Mouse (Mus musculus): ENCODE data around the gene Bend7. TPM values are rescaled to one million over a fixed set of nuclear protein-coding genes. Genes with fewer than 3 reads are reported as not detected.

The Bend7 gene
- polyA plus RNA-seq (2014; fragmentation: Nextera tagmentation; extraction: Ambion mirVana): 2.4 and 3.4 TPM in 2 replicates

- ATAC-seq (replicated peaks; ENCODE audit: low FRiP score): peak; percentile 75
- Histone ChIP-seq H3K27me3 (ENCODE audit: control insufficient read depth, insufficient read depth, low read length) (peaks cover 4% of the 10 kb centered on the region; the same call in 1 of the 2 replicates), H3K9ac (ENCODE audit: low read length) (peak within 1 kb of the TSS; percentile 78), H3K27ac (ENCODE audit: low read depth, low read length) (no peak within 1 kb of the TSS), H3K9me3 (ENCODE audit: control insufficient read depth, low read length) (no peaks in the 10 kb centered on the region), H3K36me3 (ENCODE audit: control insufficient read depth, insufficient read depth, low read length) (no peaks in the 10 kb centered on the region), H3K4me1 (replicated peaks; ENCODE audit: control insufficient read depth, insufficient read depth, low read length) (peaks cover 3% of the 10 kb centered on the region; the same call in 1 of the 2 replicates), H3K4me3 (ENCODE audit: low read depth, low read length) (peak within 1 kb of the TSS; percentile 76), H3K4me2 (ENCODE audit: low read depth, low read length, severe bottlenecking) (peak within 1 kb of the TSS; percentile 89)
- 0% methylated on average over 112 of the region's 124 CpGs for WGBS
- DNase-seq (ENCODE audit: low spot score): peak; percentile 75
Measured at GRCm38 (mm10) chr2:4717769-4718661, at the start of gene Bend7. Gene Bend7, plus strand, starts transcription at chr2:4717831.

DNA sequence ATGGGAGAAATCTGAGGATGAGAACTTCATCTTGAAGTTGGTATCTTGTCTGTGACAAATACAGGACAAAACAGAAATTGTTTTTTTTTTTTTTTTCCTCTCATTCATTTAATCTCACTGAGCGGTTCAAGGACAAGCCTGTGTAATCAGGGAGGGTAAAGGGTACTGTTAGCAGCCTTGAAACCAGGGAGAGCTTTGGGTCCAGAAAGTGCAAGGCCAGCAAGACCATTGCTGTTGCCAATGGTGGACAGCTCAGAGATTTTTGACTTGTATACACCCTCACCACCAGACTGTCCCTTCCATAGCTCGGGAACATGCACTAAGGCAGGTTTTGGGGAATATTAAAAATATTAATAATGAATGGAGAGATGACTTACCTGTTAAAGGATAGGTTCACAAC lies 49.0 kb upstream of the Bend7 start:
- 89% methylated on average over 2 of the region's 2 CpGs for WGBS
- Histone ChIP-seq H3K4me3 (ENCODE audit: low read depth, low read length) (no peak overlapping the region), H3K27ac (ENCODE audit: low read depth, low read length) (no peak overlapping the region), H3K27me3 (ENCODE audit: control insufficient read depth, insufficient read depth, low read length) (no peaks in the 10 kb centered on the region), H3K36me3 (ENCODE audit: control insufficient read depth, insufficient read depth, low read length) (no peaks in the 10 kb centered on the region), H3K9ac (ENCODE audit: low read length) (no peak overlapping the region), H3K4me1 (replicated peaks; ENCODE audit: control insufficient read depth, insufficient read depth, low read length) (no peaks in the 10 kb centered on the region), H3K9me3 (ENCODE audit: control insufficient read depth, low read length) (no peaks in the 10 kb centered on the region), H3K4me2 (ENCODE audit: low read depth, low read length, severe bottlenecking) (no peak overlapping the region)
- DNase-seq (ENCODE audit: low spot score): no peak
- no peak for ATAC-seq (replicated peaks; ENCODE audit: low FRiP score)

DNA sequence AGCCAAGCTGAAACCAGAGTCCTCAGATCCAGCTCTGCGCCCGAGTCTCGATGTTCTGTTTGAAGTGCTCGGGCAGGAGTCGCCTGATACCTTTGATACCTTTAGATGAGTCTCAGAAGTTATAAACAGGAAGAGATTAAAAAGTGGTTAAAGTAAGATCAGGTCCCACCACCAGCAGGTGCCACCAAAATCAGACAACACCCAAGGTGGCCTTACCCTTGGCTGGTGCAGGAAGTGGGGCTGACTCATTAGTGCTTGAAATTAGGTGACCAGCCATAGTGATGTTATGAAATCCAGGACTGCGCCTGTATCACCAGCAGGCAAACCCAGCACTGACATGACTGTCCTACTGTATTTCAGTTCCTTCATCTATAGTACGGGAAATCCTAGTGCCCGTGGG lies 47.9 kb upstream of the Bend7 start:
- no peaks in the 10 kb centered on the region for H3K36me3 ChIP-seq (ENCODE audit: control insufficient read depth, insufficient read depth, low read length)
- no peak overlapping the region for H3K4me3 ChIP-seq (ENCODE audit: low read depth, low read length)
- no peak overlapping the region for H3K4me2 ChIP-seq (ENCODE audit: low read depth, low read length, severe bottlenecking)
- no peak for DNase-seq (ENCODE audit: low spot score)
- no peaks in the 10 kb centered on the region for H3K9me3 ChIP-seq (ENCODE audit: control insufficient read depth, low read length)
- H3K27ac ChIP-seq (ENCODE audit: low read depth, low read length): no peak overlapping the region
- H3K4me1 ChIP-seq (replicated peaks; ENCODE audit: control insufficient read depth, insufficient read depth, low read length): no peaks in the 10 kb centered on the region
- WGBS: 94% methylated on average over 8 of the region's 8 CpGs
- ATAC-seq (replicated peaks; ENCODE audit: low FRiP score): no peak
- no peak overlapping the region for H3K9ac ChIP-seq (ENCODE audit: low read length)
- H3K27me3 ChIP-seq (ENCODE audit: control insufficient read depth, insufficient read depth, low read length): no peaks in the 10 kb centered on the region

GRCm38 (mm10) chr2:4671636-4672035 lies 46.0 kb upstream of the Bend7 start:
- Histone ChIP-seq H3K27me3 (ENCODE audit: control insufficient read depth, insufficient read depth, low read length) (no peaks in the 10 kb centered on the region), H3K36me3 (ENCODE audit: control insufficient read depth, insufficient read depth, low read length) (no peaks in the 10 kb centered on the region), H3K27ac (ENCODE audit: low read depth, low read length) (no peak overlapping the region), H3K9me3 (ENCODE audit: control insufficient read depth, low read length) (no peaks in the 10 kb centered on the region), H3K4me1 (replicated peaks; ENCODE audit: control insufficient read depth, insufficient read depth, low read length) (no peaks in the 10 kb centered on the region), H3K9ac (ENCODE audit: low read length) (no peak overlapping the region), H3K4me3 (ENCODE audit: low read depth, low read length) (no peak overlapping the region), H3K4me2 (ENCODE audit: low read depth, low read length, severe bottlenecking) (no peak overlapping the region)
- ATAC-seq (replicated peaks; ENCODE audit: low FRiP score) (no peak), DNase-seq (ENCODE audit: low spot score) (no peak)
- WGBS: 89% methylated on average over 8 of the region's 8 CpGs

DNA sequence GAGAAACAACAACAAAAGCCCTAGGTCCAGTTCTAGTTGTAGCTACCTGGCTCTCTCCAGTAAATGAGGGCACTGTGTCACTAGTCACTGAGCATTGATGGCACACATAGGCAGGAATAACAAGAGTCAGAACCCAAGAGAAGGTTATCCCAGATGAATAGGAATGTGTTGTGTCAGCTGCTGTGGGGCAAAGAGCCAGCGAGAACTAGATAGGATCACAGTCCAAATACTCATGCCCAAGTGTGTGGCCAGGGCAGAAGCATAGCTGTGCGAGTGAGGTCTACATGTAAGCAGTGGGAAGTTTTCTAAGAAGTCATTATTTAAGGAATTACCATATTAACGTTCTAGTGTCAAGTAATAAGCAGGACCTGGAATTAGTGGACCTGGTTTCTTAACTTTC lies 37.7 kb upstream of the Bend7 start:
- H3K9ac ChIP-seq (ENCODE audit: low read length): no peak overlapping the region
- ATAC-seq (replicated peaks; ENCODE audit: low FRiP score): no peak
- H3K4me3 ChIP-seq (ENCODE audit: low read depth, low read length): no peak overlapping the region
- H3K4me1 ChIP-seq (replicated peaks; ENCODE audit: control insufficient read depth, insufficient read depth, low read length): no peaks in the 10 kb centered on the region
- no peak overlapping the region for H3K4me2 ChIP-seq (ENCODE audit: low read depth, low read length, severe bottlenecking)
- no peak for DNase-seq (ENCODE audit: low spot score)
- H3K36me3 ChIP-seq (ENCODE audit: control insufficient read depth, insufficient read depth, low read length): no peaks in the 10 kb centered on the region
- no peak overlapping the region for H3K27ac ChIP-seq (ENCODE audit: low read depth, low read length)
- no peaks in the 10 kb centered on the region for H3K9me3 ChIP-seq (ENCODE audit: control insufficient read depth, low read length)
- WGBS: 83% methylated on average over 3 of the region's 3 CpGs
- no peaks in the 10 kb centered on the region for H3K27me3 ChIP-seq (ENCODE audit: control insufficient read depth, insufficient read depth, low read length)

DNA sequence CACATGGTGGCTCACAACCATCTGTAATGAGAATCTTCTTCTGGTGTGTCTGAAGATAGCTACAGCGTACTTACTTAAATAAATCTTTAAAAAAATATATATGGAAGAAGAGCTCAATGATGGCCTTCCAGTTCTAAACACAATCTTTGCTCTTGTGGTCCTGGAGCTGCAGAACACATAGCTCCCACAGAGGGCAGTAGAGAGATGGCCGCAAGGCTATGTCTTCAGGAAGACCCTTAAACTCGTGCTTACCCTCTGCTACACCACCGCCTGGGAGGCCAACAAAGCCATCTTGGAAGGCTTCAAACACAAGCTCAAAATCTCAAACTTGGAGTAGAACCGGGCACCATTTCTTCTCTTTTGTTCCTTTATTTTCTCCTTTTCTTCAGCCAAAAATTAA lies 6.4 kb upstream of the Bend7 start:
- Histone ChIP-seq H3K4me3 (ENCODE audit: low read depth, low read length) (no peak overlapping the region), H3K36me3 (ENCODE audit: control insufficient read depth, insufficient read depth, low read length) (no peaks in the 10 kb centered on the region), H3K9ac (ENCODE audit: low read length) (no peak overlapping the region), H3K4me1 (replicated peaks; ENCODE audit: control insufficient read depth, insufficient read depth, low read length) (no peaks in the 10 kb centered on the region), H3K27me3 (ENCODE audit: control insufficient read depth, insufficient read depth, low read length) (no peaks in the 10 kb centered on the region), H3K27ac (ENCODE audit: low read depth, low read length) (no peak overlapping the region), H3K9me3 (ENCODE audit: control insufficient read depth, low read length) (no peaks in the 10 kb centered on the region), H3K4me2 (ENCODE audit: low read depth, low read length, severe bottlenecking) (no peak overlapping the region)
- WGBS: 48% methylated on average over 5 of the region's 5 CpGs
- no peak for ATAC-seq (replicated peaks; ENCODE audit: low FRiP score)
- no peak for DNase-seq (ENCODE audit: low spot score)

DNA sequence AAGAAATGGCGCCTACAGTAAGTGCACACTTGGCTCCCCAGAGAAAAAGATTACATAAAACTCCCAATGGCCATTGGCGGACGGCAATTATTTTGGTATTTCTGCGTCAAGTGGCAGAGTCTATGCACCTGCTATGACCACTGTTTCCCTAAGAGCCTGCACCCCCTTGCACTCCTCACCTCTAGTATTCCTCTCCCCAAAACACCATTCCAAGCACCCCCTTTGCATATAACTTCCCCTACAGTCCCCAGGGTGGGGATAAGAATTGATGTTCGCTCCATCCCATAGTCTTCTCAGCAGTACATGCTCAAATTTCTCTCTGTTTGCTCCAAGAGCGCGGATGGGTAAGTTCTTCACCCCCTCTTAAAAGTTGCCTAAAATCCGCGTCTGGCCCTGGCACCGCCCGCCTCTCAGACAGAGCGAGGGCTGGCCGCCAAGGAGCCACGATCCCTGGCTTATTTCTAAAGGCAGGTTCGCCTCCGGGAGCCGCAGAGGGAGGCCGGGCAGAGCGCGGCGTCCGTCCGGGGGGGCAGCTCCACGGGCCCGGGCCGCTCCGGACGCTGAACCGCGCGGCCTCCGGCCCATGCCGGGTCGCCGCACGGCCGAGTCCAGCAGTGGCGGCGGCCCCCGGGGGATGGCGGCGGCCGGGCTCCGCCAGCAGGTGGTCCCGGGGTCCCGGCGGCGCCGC lies 406 bp upstream of the Bend7 start:
- Histone ChIP-seq H3K9me3 (ENCODE audit: control insufficient read depth, low read length) (no peaks in the 10 kb centered on the region), H3K4me1 (replicated peaks; ENCODE audit: control insufficient read depth, insufficient read depth, low read length) (peaks cover 3% of the 10 kb centered on the region; the same call in 1 of the 2 replicates), H3K27ac (ENCODE audit: low read depth, low read length) (no peak overlapping the region), H3K36me3 (ENCODE audit: control insufficient read depth, insufficient read depth, low read length) (no peaks in the 10 kb centered on the region), H3K4me3 (ENCODE audit: low read depth, low read length) (peak overlapping the region; percentile 76), H3K4me2 (ENCODE audit: low read depth, low read length, severe bottlenecking) (peak overlapping the region; percentile 89), H3K9ac (ENCODE audit: low read length) (peak overlapping the region; percentile 78), H3K27me3 (ENCODE audit: control insufficient read depth, insufficient read depth, low read length) (peaks cover 4% of the 10 kb centered on the region; the same call in 1 of the 2 replicates)
- ATAC-seq (replicated peaks; ENCODE audit: low FRiP score): peak; percentile 74
- 3% methylated on average over 36 of the region's 49 CpGs for WGBS
- peak; percentile 70 for DNase-seq (ENCODE audit: low spot score)

- no peaks in the 10 kb centered on the region for H3K36me3 ChIP-seq (ENCODE audit: control insufficient read depth, insufficient read depth, low read length)
- no peaks in the 10 kb centered on the region for H3K4me1 ChIP-seq (replicated peaks; ENCODE audit: control insufficient read depth, insufficient read depth, low read length)
- no peak overlapping the region for H3K9ac ChIP-seq (ENCODE audit: low read length)
- no peak overlapping the region for H3K27ac ChIP-seq (ENCODE audit: low read depth, low read length)
- no peaks in the 10 kb centered on the region for H3K9me3 ChIP-seq (ENCODE audit: control insufficient read depth, low read length)
- ATAC-seq (replicated peaks; ENCODE audit: low FRiP score) (no peak), DNase-seq (ENCODE audit: low spot score) (no peak)
- 93% methylated on average over 8 of the region's 8 CpGs for WGBS
- H3K27me3 ChIP-seq (ENCODE audit: control insufficient read depth, insufficient read depth, low read length): no peaks in the 10 kb centered on the region
- no peak overlapping the region for H3K4me3 ChIP-seq (ENCODE audit: low read depth, low read length)
- no peak overlapping the region for H3K4me2 ChIP-seq (ENCODE audit: low read depth, low read length, severe bottlenecking)
Measured at GRCm38 (mm10) chr2:4723088-4723487, 5.5 kb downstream of the Bend7 start.
